In genomic region chr7:73183761-73184160, GRCm38 (mm10) we compare ENCODE assay signal across 9 mouse cellular contexts.
DNase-seq lines count a peak whose midpoint lies in the region; ATAC-seq lines count a peak whose summit lies in the region.
"Had no signal": no experiment of that assay in that cellular context is flagged by ENCODE, and none has a peak within 500 bp of the region (broad histone marks: within the 10 kb centered on the region; RNA-seq: fewer than 3 reads in every experiment).

No protein-coding gene starts in this region.

- peaks cover 10% of the 10 kb centered on the region for H3K9me3 ChIP-seq in midbrain, embryonic 10.5 days (replicated peaks)

- peak; percentile 46 to 69 for DNase-seq in heart, adult 18-20 months
- DNase-seq in heart, postnatal 4 days = no peak
- DNase-seq in adrenal gland, postnatal 10 days = peak; percentile 35
- peak; percentile 37 to 64 for DNase-seq in gastrocnemius, adult 8-10 months (ENCODE audit: low spot score in 2 of 2)
- peak; percentile 34 for DNase-seq in midbrain, embryonic 10.5 days (ENCODE audit: low spot score)
- no peak for DNase-seq in thymus, adult 18-20 months

- peak overlapping the region; percentile 43 for H3K4me3 ChIP-seq in midbrain, embryonic 10.5 days
- H3K4me3 ChIP-seq: limb, embryonic 13.5 days had no signal

- H3K36me3 ChIP-seq in midbrain, embryonic 10.5 days = peaks cover 9% of the 10 kb centered on the region; the same call in 1 of the 2 replicates
- H3K36me3 ChIP-seq: limb, embryonic 13.5 days had no signal

- 67% methylated on average over 8 of the region's 8 CpGs for WGBS in midbrain, embryonic 10.5 days

- H3K4me1 ChIP-seq in midbrain, embryonic 10.5 days = peaks cover 61% of the 10 kb centered on the region
- H3K4me1 ChIP-seq: limb, embryonic 13.5 days had no signal

- ATAC-seq in inflammation-experienced regulatory T-cells, adult 6 months = no peak
- no peak for ATAC-seq in megakaryocyte progenitor cell, adult 5-6 weeks (replicated peaks; ENCODE audit: poor library complexity)

- no peaks in the 10 kb centered on the region for H3K27me3 ChIP-seq in midbrain, embryonic 10.5 days (ENCODE audit: low read depth, poor library complexity, severe bottlenecking)
- H3K27me3 ChIP-seq: limb, embryonic 13.5 days had no signal

- peak overlapping the region; percentile 94 for H3K27ac ChIP-seq in midbrain, embryonic 10.5 days (replicated peaks)
- H3K27ac ChIP-seq: limb, embryonic 13.5 days had no signal

Comparison
In these comparisons a context has a peak if more than half of its experiments do, and no peak if none do; other contexts are left out.
1. DNase-seq: peak in heart, adult 18-20 months (2 of 2), adrenal gland, postnatal 10 days (single experiment), gastrocnemius, adult 8-10 months (2 of 2) and midbrain, embryonic 10.5 days (single experiment); none in heart, postnatal 4 days (single experiment) and thymus, adult 18-20 months (0 of 2).